Mouse (Mus musculus) ES-E14 (cell line): ENCODE measurements at regions not wholly inside any gene's neighbourhood (a gene's known extent, or its start where the extent isn't known, plus 50 kb on each side); places are given as distances from the start of the nearest gene placed in this dataset.

Source experiments
- CHD2 ChIP-seq: IDR thresholded peaks from 2 replicates; pipeline ENCODE4 v1.6.1; 2014; ENCODE audit warnings: mild to moderate bottlenecking, low read depth, low read length, inconsistent platforms
- HCFC1 ChIP-seq: IDR thresholded peaks from 2 replicates; pipeline ENCODE4 v1.6.1; 2012; ENCODE audit warnings: low read length, inconsistent platforms, borderline replicate concordance; ENCODE audit not compliant: insufficient read depth

DNA sequence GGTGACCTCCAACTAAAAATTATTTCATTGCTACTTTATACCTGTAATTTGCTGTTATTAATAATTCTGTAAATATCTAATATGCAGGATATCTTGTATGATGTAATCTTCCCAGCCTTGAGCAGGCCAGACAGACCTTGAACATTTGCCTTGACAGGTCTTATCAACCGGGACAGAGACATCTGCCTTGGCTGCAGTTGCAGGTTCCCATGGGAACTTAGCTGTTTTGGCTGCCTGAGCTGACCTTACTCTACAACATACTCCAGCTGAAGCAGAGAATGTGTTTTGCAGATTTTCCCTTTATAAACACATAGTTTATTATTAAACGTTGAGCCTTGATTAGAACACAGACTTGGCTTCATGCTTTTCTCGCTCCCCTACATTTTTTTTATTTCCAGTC lies 385.3 kb upstream of the Slc10a2 start:
- TF ChIP-seq CHD2 (no peak), HCFC1 (no peak)
